Mouse (Mus musculus) heart, embryonic 11.5 days (tissue): ENCODE results near the gene Bud31. TPM values are rescaled to one million over a fixed set of nuclear protein-coding genes. Genes with fewer than 3 reads are reported as not detected.
"Not testable (repeated sequence)": the region's sequence is repeated elsewhere in the genome, so short reads cannot be mapped to it uniquely, and the experiment has no call there.

Experiments used
- ATAC-seq: fragments of 200-750 bp; cut with Nextera tagmentation; replicated peaks from 2 replicates; pipeline ENCODE4 v1.8.0; 2017; ENCODE audit warnings: moderate library complexity; ENCODE audit not compliant: insufficient number of reproducible peaks, low FRiP score, low TSS enrichment
- H3K27ac ChIP-seq: fragments of 300-500 bp; sonication (generic); 2 replicates; pipeline ENCODE4 v1.5.1; 2014; ENCODE audit warnings: mild to moderate bottlenecking, low read depth, low read length
- H3K27me3 ChIP-seq: fragments of 300-500 bp; sonication (generic); 2 replicates; pipeline ENCODE4 v1.6.1; 2014; ENCODE audit warnings: mild to moderate bottlenecking, low read length, mixed read lengths; ENCODE audit not compliant: control insufficient read depth, insufficient read depth
- H3K36me3 ChIP-seq: fragments of 300-500 bp; sonication (generic); 2 replicates; pipeline ENCODE4 v1.6.1; 2014; ENCODE audit warnings: mild to moderate bottlenecking, low read length, moderate library complexity, mixed read lengths; ENCODE audit not compliant: control insufficient read depth, insufficient read depth
- H3K4me1 ChIP-seq: fragments of 300-500 bp; sonication (generic); 2 replicates; pipeline ENCODE4 v1.6.1; 2014; ENCODE audit warnings: low read length; ENCODE audit not compliant: control insufficient read depth, insufficient read depth
- H3K4me2 ChIP-seq: fragments of 300-500 bp; sonication (generic); 2 replicates; pipeline ENCODE4 v1.6.1; 2014; ENCODE audit warnings: mild to moderate bottlenecking, moderate library complexity
- H3K4me3 ChIP-seq: fragments of 300-500 bp; sonication (generic); 2 replicates; pipeline ENCODE4 v1.5.1; 2014; ENCODE audit warnings: low read depth, low read length
- H3K9ac ChIP-seq: fragments of 300-500 bp; sonication (generic); 2 replicates; pipeline ENCODE4 v1.6.1; 2014; ENCODE audit warnings: mild to moderate bottlenecking, low read depth, low read length, moderate library complexity
- H3K9me3 ChIP-seq: fragments of 300-500 bp; sonication (generic); replicated peaks from 2 replicates; pipeline ENCODE4 v1.6.1; 2016; ENCODE audit warnings: low read length; ENCODE audit not compliant: control insufficient read depth
- WGBS: fragments of 180-500 bp; shearing (Covaris S2); extraction: QIAGEN DNeasy Blood & Tissue Kit; methylation state at CpG from one replicate; pipeline ENCODE4 v1.1.7; 2014; ENCODE audit not compliant: insufficient replicate concordance; 5-methylcytosine and 5-hydroxymethylcytosine counted together
- polyA plus RNA-seq: library from polyadenylated mRNA; unstranded; fragments of >200 nt; fragmentation: Nextera tagmentation; extraction: Ambion mirVana; gene quantifications from 2 replicates; pipeline ENCODE4 v1.2.1, GENCODE M21; 2014

The Bud31 gene
- polyA plus RNA-seq, 1 experiment from 2014 or later, result 179 TPM

- peaks cover 3% of the 10 kb centered on the region; the same call in 1 of the 2 replicates for H3K36me3 ChIP-seq
- ATAC-seq, result no peak
- H3K9me3 ChIP-seq, result no peaks in the 10 kb centered on the region
- no peaks in the 10 kb centered on the region for H3K27me3 ChIP-seq
- no peak overlapping the region for H3K27ac ChIP-seq
- WGBS, result 60% methylated on average over 6 of the region's 6 CpGs
- no peak overlapping the region for H3K4me2 ChIP-seq
- H3K4me3 ChIP-seq, result no peak overlapping the region
- H3K9ac ChIP-seq, result no peak overlapping the region
- peaks cover 17% of the 10 kb centered on the region for H3K4me1 ChIP-seq
Observed at GRCm38 (mm10) chr5:145118005-145118404, 22.2 kb upstream of the Bud31 start.

DNA sequence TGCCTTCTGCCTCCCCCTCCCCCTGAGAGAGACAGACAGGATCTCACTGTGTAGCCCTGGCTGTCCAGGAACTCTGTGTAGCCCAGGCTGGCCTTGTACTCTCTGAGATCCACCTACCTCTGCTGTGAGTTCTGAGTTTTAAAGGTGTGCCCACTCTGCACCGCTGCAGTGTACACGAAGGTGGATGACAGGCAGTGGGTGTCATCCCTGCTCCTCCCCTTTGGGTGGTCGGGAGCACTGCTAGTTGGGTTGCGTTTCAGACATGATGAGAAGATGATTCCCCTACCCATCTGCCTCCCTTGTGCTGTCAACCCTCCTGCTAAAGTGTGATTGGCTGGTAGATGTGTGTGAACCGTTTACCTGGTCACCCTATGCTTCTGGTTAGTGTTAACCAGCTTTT, 21.7 kb upstream of the Bud31 start:
- 88% methylated on average over 5 of the region's 5 CpGs for WGBS
- Histone ChIP-seq H3K27ac (no peak overlapping the region), H3K4me1 (peaks cover 17% of the 10 kb centered on the region)

DNA sequence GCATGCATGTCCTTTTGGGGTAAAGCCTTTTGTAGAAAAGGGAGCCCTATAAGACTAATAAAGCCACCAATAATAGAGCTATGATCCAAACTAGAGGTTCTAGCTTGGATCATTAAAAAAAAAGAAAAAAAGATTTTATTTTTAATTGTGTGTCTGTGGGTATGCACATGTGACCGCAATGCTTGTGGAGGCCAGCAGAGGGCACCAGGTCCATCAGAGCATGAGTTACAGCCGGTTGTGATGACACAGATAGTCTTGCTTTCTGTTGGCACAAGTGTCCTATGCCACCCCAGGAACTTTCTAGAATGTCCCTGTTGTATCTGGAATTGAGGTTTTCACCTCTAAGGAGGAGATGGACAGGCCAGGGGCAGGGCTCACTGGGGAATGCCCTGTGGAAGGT, 20.8 kb upstream of the Bud31 start:
- peaks cover 17% of the 10 kb centered on the region for H3K4me1 ChIP-seq
- H3K4me2 ChIP-seq, result no peak overlapping the region
- no peaks in the 10 kb centered on the region for H3K9me3 ChIP-seq
- H3K9ac ChIP-seq, result no peak overlapping the region
- no peak overlapping the region for H3K27ac ChIP-seq
- no peak overlapping the region for H3K4me3 ChIP-seq
- H3K27me3 ChIP-seq, result no peaks in the 10 kb centered on the region
- H3K36me3 ChIP-seq, result peaks cover 11% of the 10 kb centered on the region
- WGBS, result 85% methylated on average over 2 of the region's 2 CpGs
- ATAC-seq, result no peak

More for the DNA sequence above, 21.7 kb upstream of the Bud31 start:
- Histone ChIP-seq H3K9ac (no peak overlapping the region), H3K9me3 (no peaks in the 10 kb centered on the region), H3K4me2 (no peak overlapping the region), H3K36me3 (peaks cover 8% of the 10 kb centered on the region), H3K27me3 (no peaks in the 10 kb centered on the region), H3K4me3 (no peak overlapping the region)
- no peak for ATAC-seq

GRCm38 (mm10) chr5:145120921-145121320, 19.2 kb upstream of the Bud31 start:
- H3K4me3 ChIP-seq, result no peak overlapping the region
- no peak overlapping the region for H3K4me2 ChIP-seq
- peaks cover 12% of the 10 kb centered on the region for H3K4me1 ChIP-seq
- no peaks in the 10 kb centered on the region for H3K27me3 ChIP-seq
- peaks cover 18% of the 10 kb centered on the region for H3K36me3 ChIP-seq
- ATAC-seq, result no peak
- WGBS, result 64% methylated on average over 7 of the region's 7 CpGs
- no peak overlapping the region for H3K9ac ChIP-seq
- no peaks in the 10 kb centered on the region for H3K9me3 ChIP-seq
- no peak overlapping the region for H3K27ac ChIP-seq

DNA sequence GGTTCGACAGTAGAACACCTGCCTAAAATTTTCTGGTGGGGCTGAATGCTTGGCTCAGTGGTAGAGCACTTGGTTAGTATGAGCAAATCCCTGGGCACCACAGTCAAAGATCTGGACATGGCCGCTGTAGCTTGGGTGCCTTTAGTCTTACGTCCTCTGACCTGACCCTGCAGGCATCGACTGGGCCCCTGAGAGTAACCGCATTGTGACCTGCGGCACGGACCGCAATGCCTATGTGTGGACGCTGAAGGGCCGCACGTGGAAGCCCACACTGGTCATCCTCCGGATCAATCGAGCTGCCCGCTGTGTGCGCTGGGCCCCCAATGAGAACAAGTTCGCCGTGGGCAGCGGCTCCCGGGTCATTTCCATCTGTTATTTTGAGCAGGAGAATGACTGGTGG, 16.8 kb upstream of the Bud31 start:
- Histone ChIP-seq H3K4me1 (peaks cover 9% of the 10 kb centered on the region), H3K27me3 (no peaks in the 10 kb centered on the region), H3K27ac (no peak overlapping the region), H3K36me3 (peaks cover 28% of the 10 kb centered on the region), H3K9me3 (no peaks in the 10 kb centered on the region), H3K4me3 (no peak overlapping the region), H3K4me2 (no peak overlapping the region), H3K9ac (no peak overlapping the region)
- 94% methylated on average over 19 of the region's 19 CpGs for WGBS
- ATAC-seq, result no peak

GRCm38 (mm10) chr5:145126580-145126979, 13.6 kb upstream of the Bud31 start:
- Histone ChIP-seq H3K36me3 (peaks cover 41% of the 10 kb centered on the region), H3K9ac (no peak overlapping the region), H3K4me2 (no peak overlapping the region), H3K27me3 (no peaks in the 10 kb centered on the region), H3K4me3 (no peak overlapping the region), H3K9me3 (no peaks in the 10 kb centered on the region), H3K4me1 (0 out of 2 replicates have a peak, but pooled peaks cover under 1% of the 10 kb centered on the region), H3K27ac (no peak overlapping the region)
- WGBS, result 90% methylated on average over 9 of the region's 9 CpGs
- ATAC-seq, result no peak

- H3K27ac ChIP-seq, result no peak overlapping the region
- no peak overlapping the region for H3K4me2 ChIP-seq
- no peak for ATAC-seq
- H3K36me3 ChIP-seq, result peaks cover 57% of the 10 kb centered on the region
- no peak overlapping the region for H3K4me3 ChIP-seq
- H3K4me1 ChIP-seq, result no peaks in the 10 kb centered on the region
- H3K27me3 ChIP-seq, result no peaks in the 10 kb centered on the region
- no peak overlapping the region for H3K9ac ChIP-seq
- WGBS, result 85% methylated on average over 4 of the region's 4 CpGs
- H3K9me3 ChIP-seq, result no peaks in the 10 kb centered on the region
Observed at GRCm38 (mm10) chr5:145129124-145129523, 11.0 kb upstream of the Bud31 start.

GRCm38 (mm10) chr5:145129773-145130172, 10.4 kb upstream of the Bud31 start:
- peaks cover 58% of the 10 kb centered on the region for H3K36me3 ChIP-seq
- H3K4me1 ChIP-seq, H3K27ac ChIP-seq, H3K9ac ChIP-seq, H3K4me2 ChIP-seq, H3K27me3 ChIP-seq, H3K4me3 ChIP-seq, ATAC-seq, H3K9me3 ChIP-seq: not testable (repeated sequence)
- WGBS, result 84% methylated on average over 6 of the region's 6 CpGs

DNA sequence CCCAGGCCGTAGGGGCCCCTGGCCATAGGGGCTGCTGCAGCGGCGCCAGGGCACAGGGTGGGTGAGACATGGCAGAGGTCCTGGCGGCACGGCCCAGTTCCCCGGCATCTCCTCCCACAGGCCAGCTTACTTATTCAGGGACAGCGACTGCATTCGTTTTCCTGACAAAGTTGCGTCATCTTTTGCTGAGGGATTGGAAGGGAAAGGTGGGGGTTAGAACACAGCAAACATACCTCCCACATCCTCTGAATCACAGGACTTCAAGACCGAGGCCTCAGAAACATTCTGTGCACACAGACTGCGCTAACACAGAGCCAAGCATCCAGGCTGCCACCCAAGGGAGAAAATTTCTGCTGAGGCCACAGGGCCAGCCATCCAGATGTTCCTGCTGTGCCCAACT, 10.0 kb upstream of the Bud31 start:
- Histone ChIP-seq H3K4me2 (no peak overlapping the region), H3K9me3 (no peaks in the 10 kb centered on the region), H3K9ac (no peak overlapping the region), H3K27ac (no peak overlapping the region), H3K36me3 (peaks cover 55% of the 10 kb centered on the region), H3K4me3 (no peak overlapping the region), H3K4me1 (no peaks in the 10 kb centered on the region), H3K27me3 (no peaks in the 10 kb centered on the region)
- WGBS, result 83% methylated on average over 11 of the region's 11 CpGs
- ATAC-seq, result no peak
